Mouse (Mus musculus) lung, embryonic 16.5 days (tissue): ENCODE measurements around the gene Asic1. TPM values are rescaled to one million over a fixed set of nuclear protein-coding genes. Genes with fewer than 3 reads are reported as not detected.

Experiments used
- ATAC-seq: fragments of 200-750 bp; cut with Nextera tagmentation; 2 replicates; pipeline ENCODE4 v1.8.0; 2017; ENCODE audit warnings: low read depth, mild to moderate bottlenecking, moderate library complexity
- H3K27ac ChIP-seq: fragments of 300-500 bp; sonication (generic); 2 replicates; pipeline ENCODE4 v1.5.1; 2014; ENCODE audit warnings: mild to moderate bottlenecking, control low read depth, low read length
- H3K27me3 ChIP-seq: fragments of 300-500 bp; sonication (generic); 2 replicates; pipeline ENCODE4 v1.6.1; 2014; ENCODE audit warnings: low read depth, low read length, mixed read lengths; ENCODE audit not compliant: control insufficient read depth, insufficient read depth
- H3K36me3 ChIP-seq: fragments of 300-500 bp; sonication (generic); 2 replicates; pipeline ENCODE4 v1.6.1; 2014; ENCODE audit warnings: low read length; ENCODE audit not compliant: control insufficient read depth, insufficient read depth
- H3K4me1 ChIP-seq: fragments of 300-500 bp; sonication (generic); replicated peaks from 2 replicates; pipeline ENCODE4 v1.6.1; 2014; ENCODE audit warnings: low read length, mixed read lengths; ENCODE audit not compliant: control insufficient read depth, insufficient read depth
- H3K4me2 ChIP-seq: fragments of 300-500 bp; sonication (generic); 2 replicates; pipeline ENCODE4 v1.6.1; 2014; ENCODE audit warnings: low read depth, low read length, control low read depth
- H3K4me3 ChIP-seq: fragments of 300-500 bp; sonication (generic); 2 replicates; pipeline ENCODE4 v1.5.1; 2014; ENCODE audit warnings: mild to moderate bottlenecking, low read length, control low read depth
- H3K9ac ChIP-seq: fragments of 300-500 bp; sonication (generic); 2 replicates; pipeline ENCODE4 v1.6.1; 2014; ENCODE audit warnings: low read length, control low read depth
- H3K9me3 ChIP-seq: fragments of 300-500 bp; sonication (generic); 2 replicates; pipeline ENCODE4 v1.6.1; 2016; ENCODE audit warnings: low read length; ENCODE audit not compliant: control insufficient read depth
- WGBS: fragments of 180-500 bp; shearing (Covaris S2); extraction: QIAGEN DNeasy Blood & Tissue Kit; methylation state at CpG from one replicate; pipeline ENCODE4 v1.1.7; 2014; 5-methylcytosine and 5-hydroxymethylcytosine counted together
- polyA plus RNA-seq: library from polyadenylated mRNA; unstranded; fragments of >200 nt; fragmentation: Nextera tagmentation; extraction: Ambion mirVana; gene quantifications from 2 replicates; pipeline ENCODE4 v1.2.1, GENCODE M21; 2015

The Asic1 gene
- polyA plus RNA-seq, 1 experiment from 2014 or later = 1.6 TPM

DNA sequence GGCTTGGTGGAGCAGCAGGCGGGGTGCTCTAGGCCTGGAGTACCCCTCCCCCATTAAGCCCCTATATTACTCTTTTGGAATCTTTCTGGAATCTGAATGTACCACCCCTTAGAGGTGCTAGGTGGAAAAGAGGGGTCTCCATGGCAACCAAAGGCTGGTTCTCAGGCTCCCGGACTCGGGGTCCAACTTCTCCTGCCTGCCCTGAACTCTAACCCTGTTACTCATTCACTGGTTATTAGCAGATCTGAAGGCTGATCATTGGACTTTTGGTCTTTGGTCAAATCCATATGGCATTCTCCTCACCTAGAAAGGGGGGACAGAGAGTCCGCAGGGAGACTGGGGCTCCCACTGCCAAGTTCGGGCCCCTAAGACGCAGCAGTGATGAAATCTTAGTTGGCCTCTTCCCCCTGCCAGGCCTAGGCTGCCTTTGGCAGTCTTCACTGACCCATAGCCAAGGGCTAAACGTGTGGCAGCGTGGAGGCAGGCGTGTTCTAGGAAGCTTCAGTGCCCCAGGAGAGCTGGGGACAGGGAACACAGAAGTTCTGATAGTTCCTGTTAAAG, 48.4 kb downstream of the Asic1 start:
- Histone ChIP-seq H3K4me3 (no peak overlapping the region), H3K27ac (no peak overlapping the region), H3K36me3 (peaks cover 7% of the 10 kb centered on the region; the same call in 1 of the 2 replicates), H3K4me1 (peaks cover 12% of the 10 kb centered on the region), H3K9me3 (no peaks in the 10 kb centered on the region), H3K27me3 (no peaks in the 10 kb centered on the region), H3K4me2 (no peak overlapping the region), H3K9ac (no peak overlapping the region)
- ATAC-seq = no peak
- WGBS = 78% methylated on average over 9 of the region's 9 CpGs

DNA sequence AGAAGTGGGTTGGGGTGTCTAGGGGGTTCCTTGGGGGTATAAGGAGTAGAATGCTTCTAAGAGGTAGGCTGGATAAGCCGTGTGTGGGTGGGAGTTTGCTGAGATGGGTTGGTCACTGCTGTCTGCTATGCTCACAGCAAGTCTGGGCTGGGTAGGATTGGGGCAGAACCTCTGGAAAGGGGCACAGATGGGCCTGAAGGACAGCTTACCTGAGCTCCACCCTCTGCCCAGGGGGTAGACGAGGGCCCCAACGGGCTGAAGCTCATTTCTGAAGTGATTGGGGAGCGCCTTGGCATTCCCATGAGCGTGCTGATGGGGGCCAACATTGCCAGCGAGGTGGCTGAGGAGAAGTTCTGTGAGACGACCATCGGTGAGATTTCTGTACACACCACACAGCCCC, 49.7 kb downstream of the Asic1 start:
- Histone ChIP-seq H3K4me2 (no peak overlapping the region), H3K27me3 (no peaks in the 10 kb centered on the region), H3K4me1 (peaks cover 25% of the 10 kb centered on the region), H3K36me3 (no peaks in the 10 kb centered on the region; the same call in 1 of the 2 replicates), H3K4me3 (no peak overlapping the region), H3K9me3 (no peaks in the 10 kb centered on the region), H3K9ac (no peak overlapping the region), H3K27ac (no peak overlapping the region)
- 69% methylated on average over 8 of the region's 8 CpGs for WGBS
- no peak for ATAC-seq

GRCm38 (mm10) chr15:99721921-99722743, 52.0 kb downstream of the Asic1 start:
- no peak overlapping the region for H3K4me3 ChIP-seq
- H3K9me3 ChIP-seq = no peaks in the 10 kb centered on the region
- H3K9ac ChIP-seq = no peak overlapping the region
- H3K4me1 ChIP-seq = peaks cover 31% of the 10 kb centered on the region
- H3K36me3 ChIP-seq = no peaks in the 10 kb centered on the region
- 63% methylated on average over 25 of the region's 25 CpGs for WGBS
- H3K27ac ChIP-seq = no peak overlapping the region
- ATAC-seq = no peak
- no peak overlapping the region for H3K4me2 ChIP-seq
- H3K27me3 ChIP-seq = no peaks in the 10 kb centered on the region

DNA sequence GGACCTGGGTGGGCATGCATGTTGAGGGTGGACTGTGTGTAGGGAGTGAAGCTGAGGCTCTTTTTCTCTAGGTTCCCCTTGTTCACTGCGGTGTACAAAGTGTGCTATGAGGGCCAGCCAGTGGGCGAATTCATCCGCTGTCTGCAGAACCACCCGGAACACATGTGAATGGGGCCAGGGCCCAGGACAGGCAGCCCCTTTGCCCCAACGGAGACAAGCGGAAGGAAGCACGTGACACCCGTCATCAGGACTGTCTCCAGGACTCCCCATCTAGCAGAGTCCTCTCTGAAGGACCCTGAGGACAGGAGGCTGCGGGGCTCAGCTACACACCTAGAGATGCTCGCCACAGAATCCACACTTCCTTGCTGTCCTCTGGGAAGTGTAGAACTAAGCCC, 52.9 kb downstream of the Asic1 start:
- H3K4me3 ChIP-seq = no peak overlapping the region
- peaks cover 7% of the 10 kb centered on the region for H3K36me3 ChIP-seq
- H3K4me1 ChIP-seq = peaks cover 27% of the 10 kb centered on the region
- H3K9me3 ChIP-seq = no peaks in the 10 kb centered on the region
- no peaks in the 10 kb centered on the region for H3K27me3 ChIP-seq
- peak overlapping the region; percentile 89 for H3K27ac ChIP-seq
- H3K9ac ChIP-seq = peak overlapping the region; percentile 39
- WGBS = 58% methylated on average over 10 of the region's 10 CpGs
- ATAC-seq = no peak
- 0 out of 2 replicates have a peak overlapping the region, but pooled peaks have one; percentile 9 for H3K4me2 ChIP-seq

DNA sequence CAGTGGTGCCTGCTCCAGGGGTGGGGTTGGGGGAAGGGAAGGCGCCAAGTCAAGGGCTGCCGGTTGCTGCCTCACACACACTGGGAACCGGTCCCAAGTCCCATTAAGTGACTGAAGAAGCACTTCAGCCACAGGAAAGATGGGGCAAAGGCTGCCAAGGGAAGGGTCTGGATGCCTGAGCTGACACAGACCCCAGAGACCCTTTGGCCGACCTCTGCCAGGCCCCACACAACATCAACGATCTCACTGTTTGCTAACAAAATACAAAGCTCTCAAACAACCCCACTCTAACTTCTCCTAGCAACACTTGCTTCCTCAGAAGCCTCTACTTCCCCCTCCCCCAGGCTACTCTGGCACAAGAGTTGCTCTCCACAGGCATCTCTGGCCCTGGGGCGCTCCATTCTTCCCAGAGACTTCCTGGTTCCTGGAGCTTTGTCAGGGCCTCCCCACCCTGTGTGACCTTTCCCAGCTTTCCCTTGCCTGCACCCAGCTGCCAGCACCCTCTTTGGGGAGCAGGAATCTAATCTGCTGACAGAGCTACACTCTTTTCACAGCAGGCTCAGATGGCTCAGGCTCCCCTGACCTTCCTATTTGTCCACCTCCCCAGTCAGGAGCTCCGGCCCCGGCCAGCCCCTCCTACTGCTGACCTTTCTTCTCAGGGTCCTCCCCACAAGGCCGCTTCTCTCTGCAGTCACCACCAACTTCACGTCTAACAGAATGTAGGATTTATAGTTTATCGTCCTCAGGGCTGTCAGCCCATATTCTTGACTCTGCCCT, 53.5 kb downstream of the Asic1 start:
- ATAC-seq = peak; percentile 18; the same call in 1 of the 2 replicates

DNA sequence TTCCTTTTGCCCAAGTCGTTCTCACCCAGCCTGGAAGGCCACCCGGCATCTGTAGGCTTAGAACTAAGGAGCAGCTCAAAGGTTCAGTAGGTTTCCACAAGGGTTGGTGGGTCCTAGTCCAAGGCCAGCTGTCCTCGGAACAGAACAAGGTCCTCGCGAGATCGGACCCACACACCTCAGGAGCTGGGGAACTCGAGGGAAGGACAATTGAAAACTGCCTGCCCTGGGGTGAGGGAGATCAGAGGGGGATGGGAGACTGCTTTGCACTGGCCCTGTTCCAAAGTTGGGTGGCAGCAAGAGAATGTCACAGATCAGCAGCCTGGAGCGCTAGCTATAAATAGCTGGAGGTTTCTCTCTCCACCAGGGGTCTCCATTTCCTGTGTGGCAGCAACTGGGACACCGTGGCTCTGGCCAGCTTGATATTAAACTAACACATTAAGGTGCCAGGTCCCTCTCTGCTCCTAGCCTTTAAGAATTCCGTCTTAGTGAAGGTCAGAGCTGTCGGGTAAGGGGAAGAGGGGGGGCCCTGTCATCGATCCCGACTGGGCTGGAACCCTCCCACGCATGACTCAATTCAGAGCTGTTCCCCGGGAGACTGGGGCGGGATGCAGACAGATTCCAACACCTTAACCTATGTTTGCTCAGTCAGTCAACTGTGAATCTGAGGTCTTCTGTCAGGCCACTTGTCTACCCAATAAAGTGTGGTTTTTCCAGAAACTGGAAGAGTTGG, 54.3 kb downstream of the Asic1 start:
- WGBS = 7% methylated on average over 16 of the region's 16 CpGs

More for the DNA sequence above, 53.5 kb downstream of the Asic1 start:
- H3K9ac ChIP-seq = peak overlapping the region; percentile 48
- peaks cover 27% of the 10 kb centered on the region for H3K4me1 ChIP-seq
- H3K36me3 ChIP-seq = peaks cover 13% of the 10 kb centered on the region
- peak overlapping the region; percentile 89 for H3K27ac ChIP-seq
- 0 out of 2 replicates have a peak, but pooled peaks cover under 1% of the 10 kb centered on the region for H3K9me3 ChIP-seq
- H3K4me3 ChIP-seq = 0 out of 2 replicates have a peak overlapping the region, but pooled peaks have one; percentile 1
- no peaks in the 10 kb centered on the region for H3K27me3 ChIP-seq
- peak overlapping the region; percentile 81 for H3K4me2 ChIP-seq
- WGBS = 17% methylated on average over 11 of the region's 11 CpGs

GRCm38 (mm10) chr15:99725341-99726155, 55.4 kb downstream of the Asic1 start, which contains the start of gene Cox14:
Gene Cox14, plus strand, starts transcription at chr15:99725618.
- Histone ChIP-seq H3K4me3 (peak within 1 kb of the TSS; percentile 65), H3K27me3 (no peaks in the 10 kb centered on the region), H3K9ac (peak within 1 kb of the TSS; percentile 82), H3K4me1 (peaks cover 27% of the 10 kb centered on the region), H3K9me3 (peaks cover 6% of the 10 kb centered on the region), H3K4me2 (peak within 1 kb of the TSS; percentile 86), H3K27ac (peak within 1 kb of the TSS; percentile 95), H3K36me3 (peaks cover 18% of the 10 kb centered on the region)
- ATAC-seq = peak; percentile 94
- under 1% methylated on average over 54 of the region's 68 CpGs for WGBS

More for the DNA sequence above, 54.3 kb downstream of the Asic1 start:
- Histone ChIP-seq H3K36me3 (peaks cover 18% of the 10 kb centered on the region), H3K4me3 (peak overlapping the region; percentile 65), H3K4me2 (peak overlapping the region; percentile 81), H3K9me3 (peaks cover 6% of the 10 kb centered on the region), H3K9ac (peak overlapping the region; percentile 63), H3K4me1 (peaks cover 27% of the 10 kb centered on the region), H3K27me3 (no peaks in the 10 kb centered on the region), H3K27ac (peak overlapping the region; percentile 89)
- ATAC-seq = peak; percentile 39

DNA sequence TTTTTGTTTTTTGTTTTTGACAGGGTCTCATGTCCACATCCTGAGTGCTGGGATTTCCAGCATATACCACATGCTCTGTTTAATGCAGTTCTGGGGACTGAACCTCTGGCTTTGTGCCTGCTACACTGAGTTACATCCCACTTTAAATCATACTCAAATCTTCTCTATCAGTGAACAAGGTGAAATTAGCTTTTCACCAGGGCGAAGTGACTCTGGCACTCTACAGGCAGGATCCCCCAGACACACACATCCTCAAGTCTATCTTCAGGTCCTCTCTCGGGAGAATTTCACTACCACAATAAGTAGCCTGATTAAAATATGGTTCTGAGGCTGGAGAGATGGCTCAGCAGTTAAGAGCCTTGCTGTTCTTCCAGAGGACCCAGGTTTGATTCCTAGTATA, 56.4 kb downstream of the Asic1 start:
- 54% methylated on average over 2 of the region's 2 CpGs for WGBS
- peak overlapping the region; percentile 82 for H3K9ac ChIP-seq
- peak overlapping the region; percentile 65 for H3K4me3 ChIP-seq
- peaks cover 6% of the 10 kb centered on the region for H3K9me3 ChIP-seq
- peaks cover 27% of the 10 kb centered on the region for H3K4me1 ChIP-seq
- H3K36me3 ChIP-seq = peaks cover 18% of the 10 kb centered on the region
- H3K4me2 ChIP-seq = peak overlapping the region; percentile 86
- ATAC-seq = no peak
- no peaks in the 10 kb centered on the region for H3K27me3 ChIP-seq
- no peak overlapping the region for H3K27ac ChIP-seq
